Mouse (Mus musculus) hindbrain, embryonic 13.5 days (tissue): ENCODE results near the gene Epb41l1. TPM values are rescaled to one million over a fixed set of nuclear protein-coding genes. Genes with fewer than 3 reads are reported as not detected.

ENCODE experiments used
- ATAC-seq: fragments of 200-750 bp; cut with Nextera tagmentation; 2 replicates; pipeline ENCODE4 v1.8.0; 2017; ENCODE audit warnings: moderate TSS enrichment; ENCODE audit not compliant: low FRiP score
- H3K27ac ChIP-seq: fragments of 300-500 bp; sonication (generic); 2 replicates; pipeline ENCODE4 v1.5.1; 2015; ENCODE audit warnings: inconsistent platforms, mild to moderate bottlenecking, moderate library complexity
- H3K27me3 ChIP-seq: fragments of 300-500 bp; sonication (generic); 2 replicates; pipeline ENCODE4 v1.6.1; 2015; ENCODE audit warnings: mild to moderate bottlenecking, inconsistent platforms
- H3K36me3 ChIP-seq: fragments of 300-500 bp; sonication (generic); 2 replicates; pipeline ENCODE4 v1.6.1; 2015; ENCODE audit warnings: mild to moderate bottlenecking, inconsistent platforms
- H3K4me1 ChIP-seq: fragments of 300-500 bp; sonication (generic); replicated peaks from 2 replicates; pipeline ENCODE4 v1.6.1; 2015; ENCODE audit warnings: inconsistent platforms
- H3K4me2 ChIP-seq: fragments of 300-500 bp; sonication (generic); 2 replicates; pipeline ENCODE4 v1.6.1; 2015; ENCODE audit warnings: inconsistent platforms, mild to moderate bottlenecking, moderate library complexity
- H3K4me3 ChIP-seq: fragments of 300-500 bp; sonication (generic); 2 replicates; pipeline ENCODE4 v1.5.1; 2015; ENCODE audit warnings: mild to moderate bottlenecking, inconsistent platforms
- H3K9ac ChIP-seq: fragments of 300-500 bp; sonication (generic); 2 replicates; pipeline ENCODE4 v1.6.1; 2015; ENCODE audit warnings: mild to moderate bottlenecking, inconsistent platforms
- H3K9me3 ChIP-seq: fragments of 300-500 bp; sonication (generic); 2 replicates; pipeline ENCODE4 v1.6.1; 2016; ENCODE audit warnings: inconsistent platforms
- WGBS: fragments of 180-500 bp; shearing (Covaris S2); methylation state at CpG from one replicate; pipeline ENCODE4 v1.1.7; 2015; 5-methylcytosine and 5-hydroxymethylcytosine counted together
- polyA plus RNA-seq: library from polyadenylated mRNA; unstranded; fragments of >200 nt; fragmentation: Nextera tagmentation; extraction: Ambion mirVana; gene quantifications from 2 replicates; pipeline ENCODE4 v1.2.1, GENCODE M21; 2015

Gene Epb41l1
- polyA plus RNA-seq, 1 experiment from 2014 or later = 11.5 TPM

GRCm38 (mm10) chr2:156482299-156482698 is 61.6 kb downstream of the Epb41l1 start:
- no peak for ATAC-seq
- H3K27ac ChIP-seq = no peak overlapping the region
- H3K4me3 ChIP-seq = no peak overlapping the region
- H3K36me3 ChIP-seq = peaks cover 15% of the 10 kb centered on the region; the same call in 1 of the 2 replicates
- 38% methylated on average over 13 of the region's 13 CpGs for WGBS
- H3K9me3 ChIP-seq = no peaks in the 10 kb centered on the region
- no peak overlapping the region for H3K4me2 ChIP-seq
- H3K9ac ChIP-seq = no peak overlapping the region
- H3K4me1 ChIP-seq = peaks cover 16% of the 10 kb centered on the region
- no peaks in the 10 kb centered on the region for H3K27me3 ChIP-seq

DNA sequence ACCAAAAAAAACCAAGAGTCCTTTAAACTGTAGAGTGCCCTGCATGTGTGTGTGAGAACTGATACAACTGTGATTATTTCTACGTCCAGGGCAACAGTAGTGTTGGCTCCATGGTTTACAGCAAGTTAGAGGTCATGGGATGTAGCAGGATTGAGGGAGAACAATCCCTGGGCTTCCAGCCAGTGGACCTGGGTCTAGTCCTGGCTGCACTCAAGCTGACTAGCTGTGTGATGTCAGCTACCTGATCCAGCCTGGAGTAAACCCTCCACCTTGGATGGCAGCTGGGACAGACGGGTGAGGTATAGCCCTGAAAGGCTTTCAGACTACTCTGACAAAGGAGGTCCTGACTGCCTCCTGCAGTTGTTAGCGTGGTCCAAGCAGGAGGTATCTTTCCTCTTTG is 62.1 kb downstream of the Epb41l1 start:
- Histone ChIP-seq H3K36me3 (peaks cover 15% of the 10 kb centered on the region; the same call in 1 of the 2 replicates), H3K4me2 (no peak overlapping the region), H3K9ac (no peak overlapping the region), H3K4me1 (peaks cover 16% of the 10 kb centered on the region), H3K9me3 (no peaks in the 10 kb centered on the region), H3K4me3 (no peak overlapping the region), H3K27ac (no peak overlapping the region), H3K27me3 (no peaks in the 10 kb centered on the region)
- 85% methylated on average over 3 of the region's 3 CpGs for WGBS
- ATAC-seq = no peak

DNA sequence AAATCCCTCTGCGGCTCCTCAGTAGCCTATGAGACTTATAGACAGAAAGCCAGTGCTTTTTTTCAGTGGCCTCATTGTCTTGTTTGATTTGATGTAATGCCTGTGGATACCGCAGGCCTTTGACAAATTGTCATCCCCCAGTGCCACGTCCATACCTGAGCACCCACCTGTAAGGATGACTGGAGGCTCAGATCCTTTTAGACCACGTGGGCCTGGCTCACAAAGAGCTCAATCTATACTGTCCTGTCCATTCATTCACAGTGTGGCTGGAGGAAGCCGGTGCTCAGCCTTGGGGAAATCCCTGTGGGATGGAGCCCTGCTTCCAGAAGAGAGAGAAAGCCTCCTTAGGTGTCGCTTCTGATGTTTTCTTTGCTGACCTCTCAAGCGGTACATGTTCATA is 62.5 kb downstream of the Epb41l1 start:
- H3K36me3 ChIP-seq = peaks cover 15% of the 10 kb centered on the region; the same call in 1 of the 2 replicates
- peaks cover 18% of the 10 kb centered on the region for H3K4me1 ChIP-seq
- ATAC-seq = no peak
- H3K27me3 ChIP-seq = no peaks in the 10 kb centered on the region
- H3K9me3 ChIP-seq = no peaks in the 10 kb centered on the region
- WGBS = 85% methylated on average over 7 of the region's 7 CpGs
- H3K27ac ChIP-seq = no peak overlapping the region
- H3K4me2 ChIP-seq = no peak overlapping the region
- H3K4me3 ChIP-seq = no peak overlapping the region
- H3K9ac ChIP-seq = no peak overlapping the region

GRCm38 (mm10) chr2:156486086-156486751 is 65.5 kb downstream of the Epb41l1 start:
- Histone ChIP-seq H3K27ac (no peak overlapping the region), H3K4me2 (no peak overlapping the region), H3K4me1 (peaks cover 27% of the 10 kb centered on the region), H3K4me3 (no peak overlapping the region), H3K36me3 (peaks cover 15% of the 10 kb centered on the region; the same call in 1 of the 2 replicates), H3K27me3 (no peaks in the 10 kb centered on the region), H3K9ac (no peak overlapping the region), H3K9me3 (no peaks in the 10 kb centered on the region)
- whole genome bisulfite sequencing = 92% methylated on average over 12 of the region's 12 CpGs
- ATAC-seq = no peak

- no peak overlapping the region for H3K27ac ChIP-seq
- 76% methylated on average over 10 of the region's 10 CpGs for whole genome bisulfite sequencing
These were observed 67.0 kb downstream of the Epb41l1 start for GRCm38 (mm10) chr2:156487589-156488160.

GRCm38 (mm10) chr2:156488166-156488814 is 67.6 kb downstream of the Epb41l1 start:
- H3K4me1 ChIP-seq = peaks cover 36% of the 10 kb centered on the region
- H3K4me2 ChIP-seq = no peak overlapping the region
- H3K27me3 ChIP-seq = no peaks in the 10 kb centered on the region
- 65% methylated on average over 8 of the region's 8 CpGs for WGBS
- H3K36me3 ChIP-seq = peaks cover 15% of the 10 kb centered on the region; the same call in 1 of the 2 replicates
- ATAC-seq = no peak
- H3K9ac ChIP-seq = no peak overlapping the region
- H3K27ac ChIP-seq = no peak overlapping the region
- no peak overlapping the region for H3K4me3 ChIP-seq
- no peaks in the 10 kb centered on the region for H3K9me3 ChIP-seq

More at GRCm38 (mm10) chr2:156487589-156488160, 67.0 kb downstream of the Epb41l1 start:
- H3K36me3 ChIP-seq = peaks cover 15% of the 10 kb centered on the region; the same call in 1 of the 2 replicates
- H3K4me3 ChIP-seq = no peak overlapping the region
- ATAC-seq = no peak
- no peaks in the 10 kb centered on the region for H3K27me3 ChIP-seq
- peaks cover 30% of the 10 kb centered on the region for H3K4me1 ChIP-seq
- no peak overlapping the region for H3K4me2 ChIP-seq
- H3K9ac ChIP-seq = no peak overlapping the region
- no peaks in the 10 kb centered on the region for H3K9me3 ChIP-seq

DNA sequence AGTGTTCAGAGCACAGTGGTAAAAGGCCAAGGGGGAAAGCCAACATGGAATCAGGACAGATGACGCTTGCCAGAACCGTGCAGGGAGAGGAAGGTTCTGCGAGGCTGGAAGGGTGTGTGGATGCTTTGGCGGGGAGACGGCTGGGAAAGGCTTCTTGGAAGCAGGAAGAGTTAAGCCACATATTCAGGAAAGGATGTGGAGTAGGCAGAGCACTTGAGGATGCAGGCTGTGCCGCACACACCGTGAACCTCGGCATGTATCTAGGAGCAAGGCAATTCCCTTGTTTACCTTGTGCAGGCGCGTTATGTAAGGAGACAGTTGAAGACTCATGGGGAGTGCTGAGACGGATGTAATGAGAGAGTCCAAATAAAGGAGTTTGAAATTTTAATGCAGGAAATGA is 69.5 kb downstream of the Epb41l1 start:
- H3K27me3 ChIP-seq = no peaks in the 10 kb centered on the region
- no peak overlapping the region for H3K4me2 ChIP-seq
- H3K27ac ChIP-seq = 0 out of 2 replicates have a peak overlapping the region, but pooled peaks have one; percentile 24
- 75% methylated on average over 11 of the region's 11 CpGs for WGBS
- H3K4me1 ChIP-seq = peaks cover 45% of the 10 kb centered on the region
- no peaks in the 10 kb centered on the region for H3K9me3 ChIP-seq
- H3K9ac ChIP-seq = no peak overlapping the region
- no peak for ATAC-seq
- no peak overlapping the region for H3K4me3 ChIP-seq
- H3K36me3 ChIP-seq = peaks cover 14% of the 10 kb centered on the region

DNA sequence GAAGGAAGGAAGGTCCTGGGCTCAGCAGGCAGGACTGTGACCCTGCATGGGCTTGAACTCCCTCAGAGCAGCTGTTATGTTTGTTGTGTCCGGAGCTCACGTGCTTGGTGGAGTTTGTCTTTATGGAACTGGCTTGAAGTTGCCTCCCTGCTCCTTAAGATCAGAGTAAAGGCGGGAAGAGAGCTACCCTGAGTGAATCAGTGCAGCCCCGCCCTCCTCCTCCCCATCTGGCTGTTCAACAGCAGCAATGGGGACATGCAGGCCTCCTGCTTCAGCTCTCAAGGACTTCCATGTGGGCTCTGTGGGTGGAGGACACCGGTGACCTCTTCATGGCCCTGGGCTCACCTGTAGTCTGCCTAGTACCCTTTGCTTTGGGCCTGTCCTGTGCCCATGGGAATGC is 71.1 kb downstream of the Epb41l1 start:
- Histone ChIP-seq H3K4me1 (peaks cover 48% of the 10 kb centered on the region), H3K9ac (no peak overlapping the region), H3K4me2 (no peak overlapping the region), H3K9me3 (no peaks in the 10 kb centered on the region), H3K4me3 (no peak overlapping the region), H3K27ac (no peak overlapping the region), H3K27me3 (no peaks in the 10 kb centered on the region), H3K36me3 (peaks cover 27% of the 10 kb centered on the region)
- WGBS = 79% methylated on average over 5 of the region's 5 CpGs
- ATAC-seq = no peak

DNA sequence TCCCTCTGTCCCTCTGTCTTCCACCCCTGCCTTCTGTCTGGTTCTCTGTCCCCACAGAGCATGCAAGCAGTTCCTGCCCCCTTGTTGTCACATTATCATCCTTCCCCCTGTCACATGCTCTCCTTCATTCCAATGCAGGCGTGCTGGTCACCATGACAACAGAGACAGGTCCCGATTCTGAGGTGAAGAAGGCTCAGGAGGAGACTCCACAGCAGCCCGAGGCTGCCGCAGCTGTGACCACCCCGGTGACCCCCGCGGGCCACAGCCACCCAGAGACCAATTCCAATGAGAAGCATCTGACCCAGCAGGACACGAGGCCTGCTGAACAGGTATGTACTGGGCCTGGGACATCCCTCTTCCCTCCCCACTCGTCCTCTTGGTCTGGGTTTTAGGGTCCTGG is 73.1 kb downstream of the Epb41l1 start:
- no peaks in the 10 kb centered on the region for H3K9me3 ChIP-seq
- H3K27ac ChIP-seq = no peak overlapping the region; the same call in 1 of the 2 replicates
- no peak for ATAC-seq
- H3K4me2 ChIP-seq = no peak overlapping the region
- peak overlapping the region; percentile 40; the same call in 1 of the 2 replicates for H3K9ac ChIP-seq
- H3K36me3 ChIP-seq = peaks cover 42% of the 10 kb centered on the region
- H3K27me3 ChIP-seq = no peaks in the 10 kb centered on the region
- H3K4me3 ChIP-seq = no peak overlapping the region
- H3K4me1 ChIP-seq = peaks cover 39% of the 10 kb centered on the region
- 27% methylated on average over 9 of the region's 9 CpGs for WGBS

GRCm38 (mm10) chr2:156494465-156494864 is 73.8 kb downstream of the Epb41l1 start:
- H3K9me3 ChIP-seq = no peaks in the 10 kb centered on the region

DNA sequence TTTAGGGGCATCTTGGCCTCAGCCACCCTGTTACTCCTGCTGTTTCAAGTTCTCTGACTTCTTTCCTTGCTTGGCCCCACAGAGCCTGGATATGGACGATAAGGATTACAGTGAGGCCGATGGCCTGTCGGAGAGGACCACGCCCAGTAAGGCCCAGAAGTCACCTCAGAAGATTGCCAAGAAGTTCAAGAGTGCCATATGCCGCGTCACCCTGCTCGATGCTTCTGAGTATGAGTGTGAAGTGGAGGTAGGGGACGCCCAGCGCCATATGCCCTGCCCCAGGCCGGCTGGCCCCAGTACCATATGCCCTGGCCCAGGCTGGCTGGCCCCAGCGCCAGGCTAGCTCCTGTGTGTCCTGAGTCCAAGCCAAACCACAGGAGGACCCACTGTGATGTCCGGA is 74.2 kb downstream of the Epb41l1 start:
- 96% methylated on average over 12 of the region's 12 CpGs for WGBS
- Histone ChIP-seq H3K9ac (no peak overlapping the region), H3K4me1 (peaks cover 39% of the 10 kb centered on the region), H3K4me2 (no peak overlapping the region), H3K36me3 (peaks cover 53% of the 10 kb centered on the region), H3K4me3 (no peak overlapping the region), H3K27ac (no peak overlapping the region), H3K9me3 (no peaks in the 10 kb centered on the region), H3K27me3 (no peaks in the 10 kb centered on the region)
- ATAC-seq = no peak

More at GRCm38 (mm10) chr2:156494465-156494864, 73.8 kb downstream of the Epb41l1 start:
- no peak overlapping the region for H3K4me3 ChIP-seq
- no peak overlapping the region for H3K9ac ChIP-seq
- peaks cover 48% of the 10 kb centered on the region for H3K36me3 ChIP-seq
- no peak overlapping the region for H3K27ac ChIP-seq
- H3K4me2 ChIP-seq = no peak overlapping the region
- no peak for ATAC-seq
- no peaks in the 10 kb centered on the region for H3K27me3 ChIP-seq
- WGBS = 78% methylated on average over 9 of the region's 9 CpGs
- H3K4me1 ChIP-seq = peaks cover 39% of the 10 kb centered on the region

DNA sequence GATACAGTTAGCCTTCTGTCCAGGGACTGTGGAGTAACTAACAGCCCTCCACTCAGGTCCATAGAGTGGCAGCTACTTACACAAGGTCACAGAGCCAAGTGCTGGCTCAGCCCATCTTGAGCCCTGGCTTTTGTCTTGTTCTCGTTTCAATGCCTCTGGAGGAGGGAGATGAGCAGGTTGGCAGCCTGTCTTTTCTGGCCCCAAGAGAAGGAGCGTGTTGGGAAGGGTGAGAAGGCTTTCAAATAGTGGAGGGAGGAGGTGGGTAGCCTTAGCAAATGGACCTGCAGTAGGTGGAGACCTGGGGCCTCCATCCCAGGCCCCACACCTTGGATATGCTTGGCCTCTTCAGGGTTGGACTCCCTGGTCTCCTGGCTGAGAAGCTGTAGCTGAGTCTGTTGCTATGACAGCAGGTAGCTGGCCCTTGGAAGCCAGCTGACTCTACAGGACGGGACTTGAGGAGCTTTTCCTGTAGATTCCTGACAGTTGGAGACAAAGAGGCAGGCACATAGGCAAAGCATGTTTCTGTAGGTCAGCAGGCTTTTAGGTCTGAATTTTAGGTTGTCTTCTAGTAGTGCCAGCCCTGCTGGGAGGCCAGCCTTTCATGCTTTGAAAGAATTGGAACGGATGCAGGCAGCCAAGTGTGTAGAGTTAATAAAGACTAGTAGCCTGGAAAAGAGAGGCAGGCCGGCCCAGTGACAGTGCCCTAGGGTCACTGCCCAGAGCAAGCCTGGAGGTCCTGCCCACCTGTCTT is 76.3 kb downstream of the Epb41l1 start:
- H3K4me2 ChIP-seq = no peak overlapping the region
- H3K36me3 ChIP-seq = peaks cover 72% of the 10 kb centered on the region
- no peak overlapping the region for H3K9ac ChIP-seq
- no peak overlapping the region for H3K4me3 ChIP-seq
- no peaks in the 10 kb centered on the region for H3K27me3 ChIP-seq
- peaks cover 27% of the 10 kb centered on the region for H3K4me1 ChIP-seq
- 33% methylated on average over 5 of the region's 5 CpGs for WGBS
- no peaks in the 10 kb centered on the region for H3K9me3 ChIP-seq
- ATAC-seq = no peak
- H3K27ac ChIP-seq = no peak overlapping the region
